Mouse (Mus musculus) spleen, postnatal 10 days (tissue): Measurements from ENCODE around the gene Ttc38.
"Not testable (repeated sequence)": the region's sequence is repeated elsewhere in the genome, so short reads cannot be mapped to it uniquely, and the experiment has no call there.

Experiments used
- DNase-seq, 2 experiments: peaks; one replicate each; pipeline ENCODE4 v3.0.0; 2021 to 2022; ENCODE audit warnings: low spot score in 2 of 2

Ttc38 gene

GRCm38 (mm10) chr15:85822011-85822359 lies 10.1 kb upstream of the Ttc38 start:
- DNase-seq, result no peak

GRCm38 (mm10) chr15:85826676-85827075 lies 5.4 kb upstream of the Ttc38 start:
- peak in 1 of 2 experiments; percentile 55 for DNase-seq

DNA sequence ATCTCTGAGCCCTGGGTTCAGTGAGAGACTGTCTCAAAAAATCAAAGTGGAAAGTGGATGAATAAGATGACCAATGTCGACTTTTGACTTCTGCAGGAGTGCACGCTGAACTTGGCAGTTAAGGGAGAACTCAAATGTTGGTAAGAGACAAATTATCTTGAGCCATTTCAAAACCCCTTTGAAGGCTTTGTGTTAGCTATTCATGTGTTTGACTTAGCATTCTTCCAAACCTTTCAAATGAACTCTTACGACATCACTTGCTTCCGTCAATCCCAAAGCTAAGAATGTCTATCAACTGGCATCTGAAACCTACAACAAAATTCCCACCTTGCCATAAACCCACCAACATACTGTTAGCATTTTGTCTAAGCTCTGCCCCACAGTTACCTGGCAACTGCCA lies 4.0 kb upstream of the Ttc38 start:
- no peak for DNase-seq

DNA sequence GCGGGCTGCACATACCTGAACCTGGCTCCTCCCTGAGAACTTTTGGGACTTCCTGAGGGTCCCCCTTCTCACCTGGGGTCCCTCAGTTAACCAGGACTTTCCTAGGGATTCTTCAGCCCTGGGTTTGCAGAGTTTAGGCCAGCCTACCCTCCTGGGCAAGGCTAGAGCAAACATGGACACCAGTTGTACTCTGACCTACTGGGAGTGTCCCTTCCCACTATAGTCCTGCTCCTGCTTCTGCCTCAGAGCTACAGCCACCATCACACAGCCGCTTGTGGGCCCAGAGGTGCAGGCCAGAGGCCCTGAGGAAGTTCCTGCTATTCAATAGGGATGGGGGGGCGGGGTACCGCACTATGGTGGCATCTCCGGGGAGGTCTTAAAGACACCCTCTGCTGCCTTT lies 2.6 kb upstream of the Ttc38 start:
- no peak for DNase-seq

- no peak for DNase-seq
Observed at GRCm38 (mm10) chr15:85832599-85832998, 493 bp downstream of the Ttc38 start.

GRCm38 (mm10) chr15:85835335-85835734 lies 3.2 kb downstream of the Ttc38 start:
- DNase-seq, result no peak

GRCm38 (mm10) chr15:85836887-85837286 lies 4.8 kb downstream of the Ttc38 start:
- no peak for DNase-seq

DNA sequence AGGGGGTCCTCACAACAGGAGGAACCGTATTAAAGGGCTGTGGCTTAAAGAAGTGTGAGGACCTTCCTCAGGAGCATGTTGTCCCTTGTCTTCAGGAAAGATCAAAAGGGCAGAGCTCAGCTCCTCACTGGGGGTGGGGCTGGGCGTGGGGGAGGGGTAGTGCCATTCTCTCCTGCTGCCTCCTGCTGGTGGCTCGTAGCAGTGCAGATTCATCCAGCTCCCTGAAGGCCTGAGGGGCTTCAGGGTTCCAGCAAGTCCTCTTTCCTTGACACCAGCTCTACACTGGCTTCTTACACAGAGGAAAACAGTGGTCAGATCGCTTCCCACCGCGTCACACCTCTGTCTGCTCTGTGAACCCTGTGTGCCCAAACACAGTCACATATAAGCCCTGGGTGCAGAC lies 8.9 kb downstream of the Ttc38 start:
- DNase-seq, result peak in 1 of 2 experiments; percentile 66

- DNase-seq, result peak in 1 of 2 experiments; percentile 34
Observed at GRCm38 (mm10) chr15:85841796-85842360, 9.8 kb downstream of the Ttc38 start.

DNA sequence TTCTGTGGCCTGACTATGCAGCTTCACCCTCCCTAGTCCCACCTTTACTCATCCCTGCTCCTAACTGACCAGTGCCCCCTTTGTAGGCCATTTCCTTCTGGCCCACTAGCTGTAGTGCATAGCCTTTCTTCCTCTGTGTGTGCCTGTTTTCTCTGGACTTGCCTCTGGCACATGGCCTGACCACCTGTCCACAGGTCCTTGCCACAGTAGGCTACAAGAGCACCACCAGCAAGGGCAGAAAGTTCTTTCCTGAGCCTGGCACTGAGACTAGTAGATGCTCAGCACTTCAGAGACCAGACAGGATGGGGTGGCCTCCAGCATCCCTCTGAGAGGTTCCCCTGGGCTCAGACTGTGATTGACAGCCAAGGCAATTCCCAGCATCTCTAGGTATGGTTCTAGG lies 13.0 kb downstream of the Ttc38 start:
- no peak for DNase-seq

- no peak for DNase-seq
Observed at GRCm38 (mm10) chr15:85851656-85852392, 19.7 kb downstream of the Ttc38 start.

DNA sequence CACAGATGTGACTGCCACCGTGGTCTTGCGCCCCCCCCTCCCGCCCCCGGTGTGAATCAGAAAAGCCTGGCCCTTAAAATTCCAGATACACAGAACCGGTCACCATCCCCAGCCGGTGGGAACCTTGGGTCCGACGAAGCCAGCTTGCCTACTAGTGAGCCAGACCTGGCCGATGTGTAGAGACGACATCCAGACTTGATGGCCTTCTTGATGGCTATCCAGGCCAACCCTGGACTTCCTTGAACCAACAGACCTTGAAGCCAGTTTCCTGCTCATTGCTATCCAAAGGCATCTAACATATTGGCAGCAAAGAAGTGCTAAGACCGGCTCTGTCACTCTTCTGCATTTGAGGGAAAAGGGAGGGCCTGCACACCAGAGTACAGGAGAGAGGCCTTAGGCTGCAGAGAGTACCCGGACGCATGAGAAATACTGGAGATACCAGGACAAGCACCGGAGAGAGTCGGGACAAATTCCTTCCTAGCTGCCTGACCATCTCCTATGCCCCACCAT lies 26.9 kb downstream of the Ttc38 start:
- DNase-seq, result peak in 1 of 2 experiments; percentile 40

- DNase-seq, result peak; percentile 87 to 95
Observed at GRCm38 (mm10) chr15:85859490-85860031, 27.5 kb downstream of the Ttc38 start, which contains the start of gene Gtse1. Gene Gtse1, plus strand, starts transcription at chr15:85859745.

- DNase-seq, result not testable (repeated sequence)
Observed at GRCm38 (mm10) chr15:85865913-85866312, 33.8 kb downstream of the Ttc38 start.

DNA sequence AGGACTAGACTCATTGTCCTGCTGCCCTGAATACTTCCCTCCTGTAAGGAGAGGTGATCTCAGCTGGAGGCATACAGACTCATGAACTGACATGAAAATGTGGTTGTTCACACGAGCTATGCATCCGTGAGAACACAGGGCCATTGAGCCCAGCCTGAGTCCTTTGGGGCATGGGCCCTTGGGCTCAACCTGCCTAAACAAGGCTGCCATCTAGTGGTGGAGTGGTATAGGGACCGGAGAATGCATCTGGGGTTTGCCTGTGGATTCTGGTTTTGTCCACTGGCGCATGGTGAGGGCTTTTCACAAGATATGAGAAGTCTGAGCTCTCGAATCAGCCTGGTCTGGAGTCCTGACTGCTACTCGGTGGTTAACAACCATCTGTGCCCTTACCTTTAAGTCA lies 35.6 kb downstream of the Ttc38 start:
- peak; percentile 51 to 77 for DNase-seq

- DNase-seq, result no peak
Observed at GRCm38 (mm10) chr15:85877336-85877735, 45.2 kb downstream of the Ttc38 start.

- DNase-seq, result peak; percentile 76 to 86
Observed at GRCm38 (mm10) chr15:85878848-85879497, 46.9 kb downstream of the Ttc38 start, which contains the start of gene Trmu. Gene Trmu, plus strand, starts transcription at chr15:85879312.

DNA sequence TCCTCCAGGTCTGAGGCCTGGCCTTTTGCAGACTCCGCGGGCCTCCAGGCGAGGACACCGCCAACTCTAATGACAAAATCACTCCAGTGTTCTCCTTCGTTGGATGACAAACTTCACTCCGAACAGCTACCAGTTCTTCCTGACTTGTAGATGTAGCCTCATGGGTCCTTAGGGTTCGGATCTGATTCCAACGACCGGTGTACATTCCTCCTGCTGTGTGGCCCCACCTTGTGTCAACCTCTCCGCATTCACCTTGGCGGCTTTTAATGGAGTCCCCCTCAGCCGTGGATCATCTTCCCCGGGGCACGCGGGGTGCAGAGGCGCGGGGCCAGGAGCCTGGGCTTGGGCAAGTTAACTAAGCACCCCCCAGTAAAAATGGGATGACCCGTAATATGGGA lies 47.4 kb downstream of the Ttc38 start:
- peak; percentile 38 to 62 for DNase-seq

GRCm38 (mm10) chr15:85885606-85886005 lies 53.5 kb downstream of the Ttc38 start:
- no peak for DNase-seq

DNA sequence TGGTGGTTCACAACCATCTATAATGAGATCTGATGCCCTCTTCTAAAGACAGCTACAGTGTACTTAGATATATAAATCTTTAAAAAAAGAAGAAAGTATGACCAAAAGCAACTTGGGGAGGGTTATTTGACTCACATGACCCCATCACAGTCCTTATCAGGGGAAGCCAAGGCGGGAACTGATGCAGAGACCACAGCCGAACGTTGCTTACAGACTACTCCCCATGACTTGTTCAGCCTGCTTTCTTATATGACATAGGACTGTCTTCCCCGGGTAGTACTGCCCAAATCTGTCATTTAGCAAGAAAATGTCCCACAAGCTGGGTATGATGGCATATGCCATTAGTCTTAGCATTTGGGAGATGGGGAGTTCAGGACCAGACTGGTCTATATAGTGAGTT lies 57.1 kb downstream of the Ttc38 start:
- DNase-seq, result no peak

DNA sequence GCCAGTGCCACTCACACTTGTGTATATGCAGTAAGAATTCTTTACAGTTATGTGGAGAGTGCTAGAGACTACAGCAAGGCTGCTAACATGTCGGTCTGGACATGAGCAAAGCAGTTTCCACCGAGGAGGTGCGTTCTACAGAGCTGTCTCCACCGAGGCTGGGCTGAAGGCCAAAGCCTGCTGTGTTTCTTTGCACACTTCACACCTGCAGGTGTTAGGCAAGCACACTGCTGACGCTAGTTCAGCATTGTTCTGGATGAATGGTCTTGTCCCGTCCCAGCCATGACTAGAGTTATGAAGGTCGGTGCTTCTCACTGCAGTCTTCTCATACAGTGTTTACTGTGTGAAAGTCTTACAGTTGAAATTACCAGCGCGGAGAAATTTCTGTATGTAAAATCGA lies 59.9 kb downstream of the Ttc38 start:
- DNase-seq, result no peak

DNA sequence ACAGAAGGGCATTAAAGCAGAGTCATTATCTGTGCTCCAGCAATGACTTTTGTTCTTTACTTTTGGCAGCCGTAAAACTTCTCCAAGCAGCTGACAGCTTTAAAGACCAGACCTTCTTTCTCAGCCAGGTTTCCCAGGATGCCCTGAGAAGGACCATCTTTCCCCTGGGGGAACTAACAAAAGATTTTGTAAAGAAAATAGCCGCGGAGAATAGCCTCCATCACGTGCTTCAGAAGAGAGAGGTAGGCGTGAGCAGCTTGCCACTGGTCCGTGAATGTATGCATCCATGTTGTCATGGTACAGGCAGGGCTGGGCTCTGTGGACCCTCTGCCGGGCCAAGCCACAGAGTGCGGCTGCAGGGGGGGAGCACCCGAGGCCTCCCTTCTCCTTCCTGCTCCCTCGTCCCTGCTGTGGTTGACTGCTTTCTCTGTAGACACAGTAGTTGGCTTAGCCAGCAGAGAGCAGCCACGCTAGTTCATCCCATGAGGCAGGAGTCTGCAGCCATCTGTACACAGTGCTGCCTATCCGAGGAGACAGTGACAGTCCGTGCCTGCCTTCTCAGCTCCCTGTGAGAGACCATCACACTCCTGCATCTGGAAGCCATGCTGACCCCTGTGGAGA lies 60.5 kb downstream of the Ttc38 start:
- DNase-seq, result no peak
